Mouse (Mus musculus): Measurements from ENCODE around the gene Ssbp3. TPM values are rescaled to one million over a fixed set of nuclear protein-coding genes. Genes with fewer than 3 reads are reported as not detected.

Ssbp3 gene
- polyA plus RNA-seq, 1 experiment from 2014 or later = 112 TPM

GRCm38 (mm10) chr4:106983908-106984515 lies 73.5 kb downstream of the Ssbp3 start:
- Histone ChIP-seq H3K27ac (peak overlapping the region; percentile 30; the same call in 1 of the 2 replicates), H3K4me1 (peaks cover 89% of the 10 kb centered on the region), H3K9ac (no peak overlapping the region), H3K36me3 (0 out of 2 replicates have a peak, but pooled peaks cover 2% of the 10 kb centered on the region), H3K9me3 (no peaks in the 10 kb centered on the region), H3K4me2 (no peak overlapping the region), H3K4me3 (no peak overlapping the region), H3K27me3 (no peaks in the 10 kb centered on the region)
- 42% methylated on average over 7 of the region's 7 CpGs for WGBS
- ATAC-seq (ENCODE audit: insufficient number of reproducible peaks, low FRiP score, low TSS enrichment, low read depth) = no peak

DNA sequence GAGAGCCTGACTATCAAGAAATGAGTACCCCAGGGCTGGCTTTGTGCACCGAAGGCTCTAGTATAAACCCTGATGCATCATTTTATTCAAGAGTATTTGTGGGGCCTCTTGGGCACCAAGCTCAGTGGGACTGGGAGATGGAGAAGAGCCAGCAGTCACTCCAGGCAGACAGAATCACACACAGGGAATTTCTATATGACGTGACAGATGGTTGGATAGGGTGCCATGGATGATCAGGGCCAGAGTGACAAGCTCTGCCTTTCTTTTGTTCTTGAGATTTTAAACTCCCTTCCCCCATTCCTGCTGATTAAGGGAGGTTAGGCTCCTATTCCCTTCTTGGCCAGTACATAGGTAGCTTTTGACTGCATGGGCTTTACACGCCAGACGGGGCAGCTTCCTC lies 74.8 kb downstream of the Ssbp3 start:
- WGBS = 70% methylated on average over 4 of the region's 4 CpGs
- Histone ChIP-seq H3K4me3 (no peak overlapping the region), H3K36me3 (0 out of 2 replicates have a peak, but pooled peaks cover 2% of the 10 kb centered on the region), H3K4me2 (no peak overlapping the region), H3K9ac (no peak overlapping the region), H3K9me3 (no peaks in the 10 kb centered on the region), H3K27ac (0 out of 2 replicates have a peak overlapping the region, but pooled peaks have one; percentile 6), H3K27me3 (no peaks in the 10 kb centered on the region), H3K4me1 (peaks cover 95% of the 10 kb centered on the region)
- ATAC-seq (ENCODE audit: insufficient number of reproducible peaks, low FRiP score, low TSS enrichment, low read depth) = no peak

DNA sequence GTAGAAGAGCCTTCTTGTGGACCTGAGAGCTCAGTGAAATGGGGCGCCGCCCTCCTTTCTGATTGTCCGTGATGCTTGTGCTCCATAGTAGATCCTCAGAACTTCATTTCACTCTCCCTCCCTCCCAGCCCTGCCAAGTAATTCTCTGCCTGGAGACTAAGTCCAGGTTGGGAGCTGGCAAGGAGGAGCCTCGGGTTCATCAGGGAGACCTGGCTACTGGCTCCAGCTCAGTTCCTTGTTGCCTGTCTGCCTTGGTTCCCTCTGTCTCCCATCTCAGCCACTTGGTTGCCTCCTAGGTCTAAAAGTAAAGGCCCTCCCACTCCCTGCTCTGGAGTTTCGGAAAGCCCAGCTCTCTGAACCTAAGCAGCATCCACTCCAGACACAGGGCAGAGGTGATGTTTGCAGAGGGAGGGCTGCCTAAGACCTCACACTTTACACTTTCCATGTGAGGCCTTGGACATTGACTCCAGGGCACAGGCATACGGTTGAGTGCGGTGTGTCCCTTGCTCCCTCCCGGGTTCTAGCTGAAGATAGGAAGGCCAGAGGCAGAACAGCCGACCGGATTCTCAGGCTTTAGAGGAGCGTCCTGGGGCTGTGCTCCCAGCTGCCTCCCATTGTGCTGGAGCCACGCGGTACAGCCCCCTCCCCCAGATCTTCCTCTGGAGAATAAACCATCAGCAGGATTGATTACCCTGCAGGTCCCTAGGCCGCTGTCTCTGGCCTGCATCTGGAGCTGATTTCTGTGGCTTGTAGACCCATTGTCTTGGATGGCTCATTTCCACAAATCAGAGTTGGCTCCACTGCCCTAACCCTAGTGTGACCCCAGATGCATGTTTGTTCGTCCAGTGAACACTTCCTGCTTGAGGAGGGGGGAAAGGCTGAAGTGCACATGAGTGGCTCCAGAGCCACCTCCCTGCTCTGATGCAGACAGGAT lies 75.7 kb downstream of the Ssbp3 start:
- ATAC-seq (ENCODE audit: insufficient number of reproducible peaks, low FRiP score, low TSS enrichment, low read depth) = no peak
- 29% methylated on average over 15 of the region's 15 CpGs for WGBS
- no peak overlapping the region for H3K4me2 ChIP-seq

GRCm38 (mm10) chr4:106987725-106988364 lies 77.3 kb downstream of the Ssbp3 start:
- WGBS = 35% methylated on average over 7 of the region's 7 CpGs
- Histone ChIP-seq H3K9ac (no peak overlapping the region), H3K4me2 (no peak overlapping the region), H3K9me3 (no peaks in the 10 kb centered on the region), H3K4me3 (no peak overlapping the region), H3K27ac (peak overlapping the region; percentile 22; the same call in 1 of the 2 replicates), H3K4me1 (peaks cover 80% of the 10 kb centered on the region), H3K36me3 (0 out of 2 replicates have a peak, but pooled peaks cover 2% of the 10 kb centered on the region), H3K27me3 (no peaks in the 10 kb centered on the region)
- ATAC-seq (ENCODE audit: insufficient number of reproducible peaks, low FRiP score, low TSS enrichment, low read depth) = no peak

More for the DNA sequence above, 75.7 kb downstream of the Ssbp3 start:
- Histone ChIP-seq H3K9ac (no peak overlapping the region), H3K4me1 (peaks cover 86% of the 10 kb centered on the region), H3K27me3 (no peaks in the 10 kb centered on the region), H3K36me3 (0 out of 2 replicates have a peak, but pooled peaks cover 2% of the 10 kb centered on the region), H3K27ac (peak overlapping the region; percentile 61), H3K4me3 (no peak overlapping the region), H3K9me3 (no peaks in the 10 kb centered on the region)

DNA sequence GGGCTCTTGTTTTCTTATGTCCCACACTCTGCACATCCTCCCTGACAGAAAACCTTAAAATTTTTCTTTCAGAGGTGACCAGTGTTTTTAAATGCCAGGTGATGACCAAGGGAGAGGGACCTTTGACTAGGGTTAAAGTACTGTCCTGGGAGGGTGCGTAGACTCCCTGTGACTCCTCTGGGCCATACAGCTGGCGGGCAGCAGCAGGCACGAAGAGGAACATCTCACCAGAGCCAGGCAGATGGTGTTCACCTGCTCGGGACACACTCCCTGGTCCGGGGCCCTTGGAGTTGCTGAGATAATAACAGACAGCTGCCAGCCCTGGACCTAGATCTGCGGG lies 78.4 kb downstream of the Ssbp3 start:
- no peaks in the 10 kb centered on the region for H3K9me3 ChIP-seq
- peak overlapping the region; percentile 22; the same call in 1 of the 2 replicates for H3K27ac ChIP-seq
- no peak for ATAC-seq (ENCODE audit: insufficient number of reproducible peaks, low FRiP score, low TSS enrichment, low read depth)
- WGBS = 63% methylated on average over 6 of the region's 6 CpGs
- H3K9ac ChIP-seq = no peak overlapping the region
- H3K4me2 ChIP-seq = no peak overlapping the region
- H3K4me1 ChIP-seq = peaks cover 79% of the 10 kb centered on the region
- H3K36me3 ChIP-seq = 0 out of 2 replicates have a peak, but pooled peaks cover 2% of the 10 kb centered on the region
- H3K4me3 ChIP-seq = no peak overlapping the region
- no peaks in the 10 kb centered on the region for H3K27me3 ChIP-seq

DNA sequence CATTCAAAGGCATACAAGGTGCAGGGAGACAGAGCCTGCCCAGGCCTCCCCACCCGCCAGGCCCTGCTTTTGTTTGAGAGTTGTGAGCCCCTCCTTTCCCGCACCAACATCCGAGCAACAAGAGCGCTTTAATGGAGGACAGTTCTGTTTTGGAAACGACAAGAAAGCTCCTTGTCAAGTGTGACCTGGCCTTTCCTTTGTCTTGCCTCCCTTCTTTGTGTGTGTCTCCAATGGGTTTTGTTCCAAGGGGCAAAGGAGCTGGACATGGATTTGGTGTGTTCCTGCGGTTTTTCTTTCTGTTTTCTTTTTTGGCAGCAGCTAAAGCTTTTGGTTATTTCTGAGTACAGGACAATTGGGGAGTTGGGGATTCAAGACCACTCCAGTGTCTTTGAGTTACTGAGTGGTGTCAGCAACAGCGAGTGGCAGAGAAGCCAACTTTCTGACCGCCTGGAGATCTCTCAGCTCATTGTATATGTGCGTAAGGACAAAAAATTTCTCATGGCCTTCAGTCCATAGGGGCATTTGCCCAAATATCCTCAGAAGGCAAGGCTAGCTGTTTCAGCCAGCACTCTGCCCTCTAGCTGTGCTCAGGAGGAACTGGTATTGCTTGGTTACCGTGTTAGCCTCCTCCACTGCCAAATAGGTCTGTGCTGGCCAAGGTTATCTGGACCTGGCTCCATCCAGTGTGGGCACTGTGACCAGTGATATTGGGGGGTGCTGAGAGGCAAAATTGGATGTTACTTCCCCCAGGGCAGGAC lies 78.9 kb downstream of the Ssbp3 start:
- Histone ChIP-seq H3K27me3 (no peaks in the 10 kb centered on the region), H3K36me3 (0 out of 2 replicates have a peak, but pooled peaks cover 2% of the 10 kb centered on the region), H3K4me2 (no peak overlapping the region), H3K27ac (peak overlapping the region; percentile 38), H3K9ac (no peak overlapping the region), H3K4me1 (peaks cover 79% of the 10 kb centered on the region), H3K9me3 (no peaks in the 10 kb centered on the region), H3K4me3 (no peak overlapping the region)
- no peak for ATAC-seq (ENCODE audit: insufficient number of reproducible peaks, low FRiP score, low TSS enrichment, low read depth)
- 65% methylated on average over 10 of the region's 10 CpGs for WGBS

- no peak overlapping the region for H3K9ac ChIP-seq
- 84% methylated on average over 5 of the region's 5 CpGs for WGBS
- H3K36me3 ChIP-seq = no peaks in the 10 kb centered on the region
- H3K4me2 ChIP-seq = no peak overlapping the region
- H3K27ac ChIP-seq = no peak overlapping the region
- no peaks in the 10 kb centered on the region for H3K9me3 ChIP-seq
- no peak overlapping the region for H3K4me3 ChIP-seq
- H3K27me3 ChIP-seq = no peaks in the 10 kb centered on the region
- peaks cover 70% of the 10 kb centered on the region for H3K4me1 ChIP-seq
- ATAC-seq (ENCODE audit: insufficient number of reproducible peaks, low FRiP score, low TSS enrichment, low read depth) = no peak
Measured at GRCm38 (mm10) chr4:106993053-106993452, 82.6 kb downstream of the Ssbp3 start.

- Histone ChIP-seq H3K4me2 (no peak overlapping the region), H3K36me3 (no peaks in the 10 kb centered on the region), H3K27ac (peak overlapping the region; percentile 34), H3K4me1 (peaks cover 59% of the 10 kb centered on the region), H3K9ac (no peak overlapping the region), H3K9me3 (no peaks in the 10 kb centered on the region), H3K27me3 (no peaks in the 10 kb centered on the region), H3K4me3 (no peak overlapping the region)
- ATAC-seq (ENCODE audit: insufficient number of reproducible peaks, low FRiP score, low TSS enrichment, low read depth) = no peak
- 73% methylated on average over 5 of the region's 5 CpGs for WGBS
Measured at GRCm38 (mm10) chr4:106994252-106994651, 83.8 kb downstream of the Ssbp3 start.

DNA sequence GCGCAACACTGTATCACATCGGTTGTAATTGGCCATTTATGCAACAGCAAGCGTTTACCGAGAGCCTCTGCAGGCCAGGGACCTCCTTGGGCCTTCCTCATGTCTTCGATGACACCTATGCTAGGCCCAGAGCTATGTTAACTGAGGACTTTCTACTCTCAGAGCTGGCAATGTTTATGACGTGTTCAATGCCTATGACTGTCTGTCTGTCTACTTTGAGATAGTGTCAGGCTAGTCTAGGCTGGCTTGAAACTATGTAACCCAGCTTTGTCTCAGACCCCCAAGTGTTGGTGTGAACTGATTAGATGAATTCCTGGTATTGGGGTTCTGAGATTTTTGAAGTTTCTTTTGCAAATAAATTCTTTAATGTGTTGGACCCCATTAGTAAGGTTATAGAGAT lies 84.6 kb downstream of the Ssbp3 start:
- Histone ChIP-seq H3K4me1 (peaks cover 51% of the 10 kb centered on the region), H3K27ac (peak overlapping the region; percentile 34; the same call in 1 of the 2 replicates), H3K9ac (no peak overlapping the region), H3K9me3 (no peaks in the 10 kb centered on the region), H3K4me2 (no peak overlapping the region), H3K4me3 (no peak overlapping the region), H3K36me3 (no peaks in the 10 kb centered on the region), H3K27me3 (no peaks in the 10 kb centered on the region)
- no peak for ATAC-seq (ENCODE audit: insufficient number of reproducible peaks, low FRiP score, low TSS enrichment, low read depth)
- WGBS = 78% methylated on average over 6 of the region's 6 CpGs

GRCm38 (mm10) chr4:106995513-106995912 lies 85.0 kb downstream of the Ssbp3 start:
- WGBS = 86% methylated on average over 5 of the region's 5 CpGs
- H3K27ac ChIP-seq = peak overlapping the region; percentile 82
- H3K27me3 ChIP-seq = no peaks in the 10 kb centered on the region
- H3K4me1 ChIP-seq = peaks cover 54% of the 10 kb centered on the region
- H3K9me3 ChIP-seq = no peaks in the 10 kb centered on the region
- ATAC-seq (ENCODE audit: insufficient number of reproducible peaks, low FRiP score, low TSS enrichment, low read depth) = no peak
- no peak overlapping the region for H3K4me3 ChIP-seq
- no peak overlapping the region for H3K9ac ChIP-seq
- no peaks in the 10 kb centered on the region for H3K36me3 ChIP-seq
- H3K4me2 ChIP-seq = no peak overlapping the region

All from limb, embryonic 15.5 days (tissue).